Mouse (Mus musculus): ENCODE data around the gene Tnfrsf26.
"Not testable (repeated sequence)": the region's sequence is repeated elsewhere in the genome, so short reads cannot be mapped to it uniquely, and the experiment has no call there.

Tnfrsf26 gene

DNA sequence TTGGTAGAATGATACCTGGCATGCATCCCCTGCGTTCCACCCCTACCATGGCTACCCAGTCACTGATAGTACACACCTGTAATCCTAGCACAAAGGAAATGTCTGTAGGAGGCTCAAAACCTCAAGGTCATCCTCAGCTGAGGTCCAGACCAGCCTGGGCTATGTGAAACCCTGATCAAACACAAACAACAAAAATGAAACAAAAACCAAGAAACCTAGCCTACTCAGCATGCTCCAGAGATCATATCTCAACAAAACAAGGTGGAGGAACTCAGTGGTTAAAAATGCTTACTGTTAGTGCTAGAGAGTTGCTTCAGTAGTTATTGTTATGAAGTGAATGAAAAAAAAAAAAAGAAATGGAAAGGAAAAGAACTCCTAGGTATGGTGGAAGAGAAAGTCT lies at the start of gene Tnfrsf26:
Gene Tnfrsf26 (minus strand): TSS at position 183 of the 400 bp plus-strand sequence.
- DNase-seq, result no peak

DNA sequence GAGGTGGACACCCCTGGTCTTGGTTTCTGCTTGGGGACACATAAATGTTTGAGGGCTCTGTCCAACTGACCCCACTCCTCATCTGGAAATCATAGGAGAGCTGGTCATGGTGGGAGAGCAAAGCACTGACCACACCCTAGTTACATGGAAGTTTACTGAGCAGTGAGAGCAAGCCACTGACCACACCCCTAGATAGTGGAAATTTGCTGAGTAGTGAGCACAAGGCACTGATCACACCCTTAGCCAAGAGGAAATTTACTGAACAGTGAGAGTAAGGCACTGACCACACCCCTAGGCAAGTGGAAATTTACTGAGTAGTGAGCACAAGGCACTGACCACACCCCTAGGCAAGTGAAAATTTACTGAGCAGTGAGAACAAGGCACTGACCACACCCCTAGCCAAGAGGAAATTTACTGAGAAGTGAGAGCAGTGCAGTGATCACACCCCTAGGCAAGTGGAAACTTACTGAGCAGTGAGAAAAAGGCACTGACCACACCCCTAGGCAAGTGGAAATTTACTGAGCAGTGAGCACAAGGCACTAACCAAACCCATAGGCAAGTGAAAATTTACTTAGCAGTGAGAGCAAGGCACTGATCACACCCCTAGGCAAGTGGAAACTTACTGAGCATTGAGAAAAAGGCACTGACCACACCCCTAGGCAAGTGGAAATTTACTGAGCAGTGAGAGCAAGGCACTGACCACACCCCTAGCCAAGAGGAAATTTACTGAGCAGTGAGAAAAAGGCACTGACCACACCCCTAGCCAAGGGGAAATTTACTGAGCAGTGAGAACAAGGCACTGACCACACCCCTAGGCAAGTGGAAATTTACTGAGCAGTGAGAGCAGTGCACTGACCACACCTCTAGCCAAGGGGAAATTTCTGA lies 38.1 kb upstream of the Tnfrsf26 start:
- DNase-seq, result no peak

DNA sequence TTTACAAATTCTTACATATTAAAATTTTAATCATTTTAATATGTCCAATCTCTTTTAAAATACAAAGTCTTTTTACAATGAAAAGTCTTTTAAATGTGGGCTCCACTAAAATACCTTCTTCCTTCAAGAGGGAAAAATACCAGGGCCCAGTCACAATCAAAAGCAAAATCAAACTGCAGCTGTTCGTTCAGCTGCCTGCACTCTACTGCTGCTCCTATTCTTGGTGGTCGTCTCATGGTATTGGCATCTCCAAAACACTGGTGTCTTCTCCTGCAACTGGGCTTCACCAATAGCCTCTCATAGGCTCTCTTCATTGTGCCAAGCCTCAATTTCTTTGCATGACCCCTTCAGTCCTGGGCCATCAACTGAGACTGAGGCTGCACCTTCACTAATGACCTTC lies 34.9 kb upstream of the Tnfrsf26 start:
- DNase-seq, result no peak

DNA sequence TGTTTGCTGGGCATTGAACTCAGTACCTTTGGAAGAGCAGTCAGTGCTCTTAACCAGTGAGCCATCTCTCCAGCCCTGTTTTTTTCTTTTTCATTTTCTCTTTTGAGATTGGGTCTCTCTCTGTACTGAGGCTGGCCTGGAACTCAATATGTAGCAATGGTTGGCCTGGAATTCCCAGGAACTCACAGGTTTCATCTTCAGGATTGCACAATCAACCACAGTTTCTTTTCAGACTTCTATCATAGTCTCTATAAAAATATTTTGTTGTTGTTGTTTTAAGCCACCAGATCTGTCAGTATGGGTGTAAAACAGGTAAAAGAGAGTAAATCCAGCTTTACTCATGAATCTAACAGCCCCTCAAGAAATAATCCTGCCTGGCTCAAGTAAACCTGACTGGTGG lies 32.3 kb upstream of the Tnfrsf26 start:
- no peak for DNase-seq

DNA sequence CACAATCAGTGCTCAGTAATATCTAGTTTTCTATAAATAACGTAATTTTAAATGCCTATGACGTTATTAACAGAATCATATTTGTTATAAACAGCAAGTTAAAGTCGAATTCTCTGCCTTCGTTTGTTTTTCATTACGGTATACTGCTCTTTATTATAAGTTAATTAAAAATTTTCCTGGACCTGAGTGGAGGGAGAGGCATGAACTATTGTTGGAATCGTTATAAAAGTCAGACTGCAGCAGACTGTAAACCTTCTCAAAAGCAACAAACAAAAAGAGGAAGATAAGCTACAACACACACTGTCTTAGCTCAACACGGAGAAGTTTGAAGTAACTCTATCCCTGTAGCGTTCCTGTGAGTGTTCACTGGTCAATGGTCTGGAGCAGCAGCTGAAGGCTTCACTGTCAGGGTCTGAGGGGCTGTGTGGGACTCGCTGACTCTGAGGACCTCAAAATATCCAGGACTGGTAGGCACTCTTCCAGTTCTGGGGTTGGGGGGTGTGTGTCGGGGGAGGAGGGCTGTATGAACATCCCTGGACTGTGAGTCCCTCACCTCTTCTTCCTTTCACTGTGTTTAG lies 21.3 kb upstream of the Tnfrsf26 start:
- not testable (repeated sequence) for DNase-seq

DNA sequence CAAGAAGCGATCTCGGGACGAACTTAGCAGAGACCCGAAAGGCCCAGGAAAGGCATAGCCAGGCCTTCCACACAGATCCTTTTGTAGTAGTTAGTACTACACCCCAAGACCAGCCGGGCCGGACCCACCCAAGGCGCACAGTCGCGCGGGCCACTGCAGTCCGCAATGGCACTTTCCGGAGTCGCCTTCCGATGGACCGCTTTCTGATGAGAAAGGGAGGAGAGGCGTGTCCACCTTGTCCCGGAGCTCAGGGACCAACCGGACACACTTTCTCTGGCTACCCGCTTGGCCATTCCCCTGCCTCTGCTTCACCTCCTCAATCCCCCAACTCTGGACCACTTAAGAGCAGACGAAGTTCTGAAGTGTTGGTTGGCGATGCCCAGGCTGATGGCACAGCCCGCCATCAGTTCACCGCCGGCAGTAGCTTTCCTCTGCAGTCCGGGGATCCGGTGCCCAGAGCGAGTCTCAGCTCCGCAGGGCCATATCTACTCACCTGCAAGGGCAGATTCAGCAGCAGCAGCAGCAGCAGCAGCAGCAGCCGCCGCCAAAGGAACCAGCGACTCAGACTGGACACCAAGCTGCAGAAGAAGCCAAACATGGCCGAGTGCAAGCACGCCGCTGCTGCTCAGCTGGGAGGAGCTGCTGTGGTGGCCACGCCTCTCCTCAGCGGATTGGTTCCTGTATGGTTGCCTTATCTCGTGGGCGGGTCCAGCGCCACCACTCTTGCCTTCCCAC lies 20.7 kb upstream of the Tnfrsf26 start, which contains the start of gene Tnfrsf22:
Gene Tnfrsf22 (minus strand): TSS at position 628 of the 735 bp plus-strand sequence.
- DNase-seq, result peak; percentile 74 to 81

DNA sequence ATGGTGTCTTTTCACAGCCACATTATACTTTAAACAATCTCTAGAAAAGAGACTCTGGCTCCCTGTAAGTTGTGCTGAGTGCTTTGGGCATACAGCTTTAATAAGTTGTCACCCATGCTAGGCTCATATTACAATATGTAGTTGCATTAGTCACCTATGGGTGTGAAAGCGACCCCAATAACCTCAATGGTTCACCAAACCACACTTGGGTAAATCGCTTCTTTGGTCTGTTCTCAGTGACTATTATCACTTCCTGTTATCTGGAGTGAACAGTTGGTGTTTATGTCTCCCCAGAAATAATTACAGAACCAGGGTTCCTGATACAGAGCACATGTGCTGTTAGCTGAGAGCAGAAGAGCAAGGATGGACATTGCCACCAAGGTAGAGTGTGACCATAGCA lies 15.4 kb upstream of the Tnfrsf26 start:
- not testable (repeated sequence) for DNase-seq

DNA sequence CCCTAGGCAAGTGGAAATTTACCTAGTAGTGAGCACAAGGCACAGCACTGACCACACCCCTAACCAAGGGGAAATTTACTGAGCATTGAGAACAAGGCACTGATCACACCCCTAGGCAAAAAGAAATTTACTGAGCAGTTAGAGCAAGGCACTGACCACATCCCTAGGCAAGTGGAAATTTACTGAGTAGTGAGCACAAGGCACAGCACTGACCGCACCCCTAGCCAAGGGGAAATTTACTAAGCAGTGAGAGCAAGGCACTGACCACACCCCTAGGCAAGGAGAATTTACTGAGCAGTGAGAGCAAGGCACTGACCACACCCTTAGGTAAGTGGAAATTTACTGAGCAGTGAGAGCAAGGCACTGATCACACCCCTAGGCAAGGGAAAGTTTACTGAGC lies 8.2 kb upstream of the Tnfrsf26 start:
- DNase-seq, result no peak

DNA sequence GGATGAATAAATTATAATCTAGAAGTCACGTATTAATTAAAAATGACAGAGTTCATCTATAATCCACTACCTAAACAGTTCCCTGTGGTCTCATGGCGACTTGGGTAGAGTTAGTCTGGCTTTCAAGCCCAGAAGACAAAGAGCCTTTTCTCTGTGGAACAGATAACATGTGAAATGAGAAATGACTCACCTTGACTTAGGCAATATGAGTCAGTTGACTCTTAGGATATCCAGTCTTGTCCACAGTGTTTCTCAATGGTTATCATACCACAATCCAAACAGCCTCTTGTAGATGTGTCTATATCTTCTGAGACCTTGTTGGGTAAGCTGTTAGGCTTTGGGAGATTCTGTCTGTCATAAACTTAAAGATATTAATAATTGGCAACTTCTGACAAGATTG lies 3.0 kb upstream of the Tnfrsf26 start:
- no peak for DNase-seq

DNA sequence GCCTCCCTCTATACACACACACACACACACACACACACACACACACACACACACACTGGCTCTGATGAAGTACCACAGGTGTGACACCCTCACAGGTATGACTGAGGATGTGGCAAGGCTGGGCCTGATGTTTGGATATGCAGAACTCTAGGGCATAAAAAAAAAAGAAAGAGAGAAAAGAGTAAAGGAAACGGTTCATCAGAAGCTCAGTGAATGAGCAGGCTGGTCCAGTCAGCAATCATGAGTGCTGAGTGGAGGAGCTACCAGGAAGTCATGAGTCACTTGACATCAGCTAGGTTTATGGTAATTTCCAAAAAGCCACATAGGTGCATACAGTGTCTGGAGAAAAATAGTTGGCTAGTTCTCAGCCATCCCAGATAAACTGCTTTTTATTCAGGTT lies 979 bp upstream of the Tnfrsf26 start:
- no peak for DNase-seq

DNA sequence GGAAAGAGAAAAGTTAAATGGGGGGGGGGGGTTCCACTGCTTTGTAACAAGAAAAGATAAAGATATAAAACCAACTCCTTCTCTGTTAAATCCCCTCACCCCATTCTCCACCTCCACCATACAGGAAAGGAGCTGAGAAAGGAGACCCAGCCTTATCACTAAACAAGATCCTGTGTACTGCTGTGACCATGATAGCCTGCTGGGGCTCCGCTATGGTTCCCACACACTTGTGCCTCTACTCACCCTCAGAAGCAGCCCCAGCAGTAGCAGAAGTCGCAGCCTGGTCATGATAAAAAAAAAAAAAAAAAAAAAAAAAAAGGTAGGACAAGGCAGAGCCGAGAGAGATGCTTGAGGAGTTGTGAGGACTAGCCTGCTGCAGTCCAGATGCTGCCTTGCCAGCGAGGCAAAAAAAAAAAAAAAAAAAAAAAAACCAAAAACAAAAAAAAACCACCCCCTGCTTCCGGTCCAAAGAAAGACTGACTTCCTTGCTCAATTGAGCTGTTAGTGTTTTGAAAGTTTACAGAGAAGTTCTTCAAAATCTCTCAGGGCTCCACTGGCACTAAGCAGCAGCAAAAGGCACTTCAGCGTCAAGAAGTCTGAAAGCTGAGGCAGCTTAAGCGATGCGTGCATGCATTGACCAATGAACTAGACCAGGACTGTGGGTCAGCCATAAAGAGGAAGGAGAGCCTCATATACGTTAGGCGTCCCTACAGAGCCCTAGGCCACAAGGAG lies 801 bp downstream of the Tnfrsf26 start:
- DNase-seq, result no peak

DNA sequence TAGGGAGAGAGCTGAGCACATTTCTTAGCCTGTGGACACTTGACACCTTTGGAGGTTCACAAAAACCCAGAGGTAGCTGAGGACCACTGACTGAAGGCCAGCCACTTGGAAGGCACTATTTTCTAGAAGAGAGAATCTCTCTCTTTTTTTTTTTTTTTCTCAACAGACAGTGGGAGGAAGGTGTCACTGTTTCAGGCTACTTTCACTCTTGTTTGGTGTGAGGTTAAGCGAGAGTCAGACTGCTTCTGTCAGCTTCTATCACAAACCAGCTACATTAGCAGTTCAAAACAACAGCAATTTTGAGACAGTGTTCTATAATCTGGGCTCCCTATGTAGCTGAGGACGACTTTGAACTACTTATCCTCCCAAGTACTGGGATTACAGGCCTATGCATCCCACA lies 2.3 kb downstream of the Tnfrsf26 start:
- no peak for DNase-seq

DNA sequence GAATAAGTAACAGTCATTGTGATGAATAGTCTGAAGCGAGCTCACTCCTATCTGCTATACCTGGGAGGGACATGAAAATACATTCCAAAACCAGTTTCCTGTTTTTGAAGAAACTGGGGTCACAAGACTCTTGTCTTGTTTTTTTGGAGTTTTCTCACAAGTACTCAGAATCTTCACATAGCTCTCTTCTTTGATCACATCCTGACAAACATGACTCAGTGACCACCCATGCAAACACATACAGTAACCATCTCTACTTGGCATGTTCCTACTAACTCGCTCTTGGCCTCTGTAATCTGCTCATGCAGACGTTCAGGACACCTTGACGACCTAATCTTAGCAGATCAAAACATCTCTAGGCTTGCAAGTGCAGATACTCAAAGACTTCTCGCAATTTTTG lies 3.4 kb downstream of the Tnfrsf26 start:
- DNase-seq, result no peak

DNA sequence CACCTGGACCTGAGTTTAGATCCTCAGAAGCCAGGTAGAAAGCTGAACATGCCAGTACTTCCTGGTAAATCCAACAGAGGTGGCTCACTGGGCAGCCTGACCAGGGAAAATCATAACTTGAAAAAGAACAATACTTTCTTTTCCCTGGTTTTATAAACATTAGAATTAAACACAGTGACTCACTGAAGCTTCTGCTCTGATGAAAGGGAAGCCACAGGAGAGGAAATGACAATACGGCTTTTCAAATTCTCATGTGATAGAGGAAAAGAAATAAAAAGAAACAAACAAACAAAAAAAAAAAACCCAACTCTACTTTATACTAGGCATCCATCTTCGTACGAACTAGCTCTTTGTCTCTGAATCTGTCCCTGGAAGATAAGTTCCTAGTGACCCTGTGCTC lies 4.0 kb downstream of the Tnfrsf26 start:
- DNase-seq, result no peak

DNA sequence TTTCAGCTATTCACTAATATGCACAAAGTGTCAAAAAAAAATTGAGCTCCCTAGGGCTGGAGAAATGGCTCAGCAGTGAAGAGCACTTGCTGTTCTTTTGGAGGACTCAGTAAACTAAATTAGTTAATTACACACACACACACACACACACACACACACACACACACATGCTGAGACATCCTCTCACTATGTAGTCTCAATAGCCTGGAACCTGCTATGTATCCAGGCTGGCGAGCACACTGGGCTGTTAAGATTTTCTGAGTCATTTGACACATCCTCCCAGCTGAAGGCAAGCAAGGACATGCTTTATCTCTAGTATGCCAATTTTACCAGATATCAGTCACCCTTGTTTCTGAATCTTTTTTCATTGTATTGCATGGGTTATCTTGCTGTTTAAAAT lies 7.6 kb downstream of the Tnfrsf26 start:
- DNase-seq, result no peak

DNA sequence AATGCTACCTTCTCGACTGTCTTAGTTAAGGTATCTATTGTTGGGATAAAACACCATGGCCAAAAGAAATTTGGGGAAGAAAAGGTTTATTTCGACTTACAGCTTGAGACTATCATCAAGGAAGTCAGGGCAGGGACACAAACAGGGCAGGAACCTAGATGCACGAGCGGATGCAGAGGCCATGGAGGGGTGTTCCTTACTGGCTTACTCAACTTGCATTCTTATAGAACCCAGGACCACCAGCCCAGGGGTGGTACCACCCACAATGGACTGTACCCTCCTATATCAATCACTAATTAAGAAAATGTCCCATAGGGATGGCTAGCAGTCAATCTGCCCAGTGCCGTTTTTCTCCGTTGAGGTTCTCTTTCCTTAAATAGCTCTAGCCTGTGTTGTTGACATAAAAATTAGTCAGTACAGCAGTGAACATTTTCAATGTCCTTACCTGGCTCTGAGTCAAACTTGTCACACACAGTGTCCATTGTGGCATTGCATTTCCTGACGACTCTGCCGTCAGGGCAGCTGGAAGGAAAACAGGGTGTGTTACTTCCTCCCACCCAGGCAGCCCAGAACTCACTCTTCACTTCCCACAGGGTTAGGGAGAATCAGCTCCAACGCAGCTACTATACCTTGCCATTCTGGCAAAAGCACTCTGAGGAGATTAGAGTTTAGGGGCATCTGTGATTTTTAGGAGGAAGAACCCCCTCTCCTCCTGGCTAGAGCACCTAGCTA lies 14.0 kb downstream of the Tnfrsf26 start:
- DNase-seq, result peak; percentile 28 to 55

DNA sequence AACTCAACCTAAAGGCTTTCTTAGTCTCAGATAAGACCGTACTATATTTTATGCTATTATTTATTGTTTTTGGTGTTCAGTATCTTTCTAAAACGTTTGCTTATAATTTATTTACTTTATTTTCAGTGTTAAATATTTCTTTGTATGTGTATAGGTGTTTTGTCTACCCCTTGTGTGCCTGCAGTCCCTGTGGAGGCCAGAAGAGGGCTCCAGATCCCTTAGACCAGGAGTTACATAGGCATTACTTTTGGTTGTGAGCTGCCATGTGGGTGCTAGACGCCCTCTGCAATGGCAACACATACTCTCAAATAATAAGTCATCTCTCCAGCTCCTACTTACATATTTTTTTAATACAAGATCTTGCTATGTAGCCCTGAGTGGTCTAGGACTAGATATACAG lies 16.3 kb downstream of the Tnfrsf26 start:
- no peak for DNase-seq

DNA sequence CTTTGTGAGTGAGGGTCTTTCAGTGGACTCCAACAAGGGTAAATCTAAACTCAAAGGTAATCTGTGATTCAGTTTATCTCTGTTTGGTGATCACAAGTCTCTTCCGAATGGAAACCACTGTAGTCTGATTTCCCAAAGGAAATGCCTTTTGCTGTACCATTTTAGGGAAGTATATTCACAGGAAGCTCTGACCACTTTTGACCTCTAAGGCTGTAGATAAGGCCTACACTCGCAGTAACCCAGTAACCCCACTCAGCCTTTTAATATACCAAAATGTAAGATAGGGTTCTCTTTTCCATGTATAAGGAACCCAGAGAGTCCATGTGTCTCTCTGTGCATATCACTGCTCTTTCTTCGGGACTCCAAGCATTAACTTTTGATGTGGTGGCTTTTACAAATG lies 23.2 kb downstream of the Tnfrsf26 start:
- no peak for DNase-seq

DNA sequence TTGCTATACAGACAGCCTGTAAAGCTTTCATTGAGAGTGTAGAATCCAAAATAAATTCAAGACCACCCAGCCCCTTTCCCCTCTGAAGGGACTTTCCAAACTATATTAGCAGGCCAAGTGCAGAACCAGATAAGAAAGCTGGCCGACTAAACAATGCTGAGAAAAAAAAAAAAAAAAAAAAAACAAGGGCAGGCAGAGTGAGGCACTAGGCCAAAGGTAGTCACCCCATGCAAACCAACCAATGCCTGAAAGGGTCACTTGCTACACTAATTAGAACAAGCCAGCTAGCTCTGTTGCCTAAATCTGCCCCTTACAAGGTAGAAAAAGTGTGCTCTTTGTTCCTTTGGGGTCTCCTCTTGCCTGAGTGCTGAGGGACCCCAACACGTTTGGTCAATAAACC lies 23.6 kb downstream of the Tnfrsf26 start:
- no peak for DNase-seq

DNA sequence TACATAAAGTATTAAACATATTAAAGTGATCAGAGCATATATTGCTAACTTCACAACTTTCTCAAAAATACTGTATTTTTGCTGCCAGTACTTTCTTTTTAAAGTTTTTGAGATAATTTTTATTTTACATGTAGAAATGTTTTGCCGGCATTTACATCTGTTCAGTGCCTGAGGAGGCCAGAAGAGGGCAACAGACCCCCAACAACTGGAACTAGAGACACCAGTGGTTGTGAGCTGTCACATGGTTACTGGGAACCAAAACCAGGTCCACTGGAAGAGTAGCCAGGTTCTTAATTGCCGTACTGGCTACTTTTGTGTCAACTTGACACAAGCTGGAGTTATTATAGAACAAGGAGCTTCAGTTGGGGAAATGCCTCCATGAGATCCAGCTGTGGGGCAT lies 26.8 kb downstream of the Tnfrsf26 start:
- no peak for DNase-seq

DNA sequence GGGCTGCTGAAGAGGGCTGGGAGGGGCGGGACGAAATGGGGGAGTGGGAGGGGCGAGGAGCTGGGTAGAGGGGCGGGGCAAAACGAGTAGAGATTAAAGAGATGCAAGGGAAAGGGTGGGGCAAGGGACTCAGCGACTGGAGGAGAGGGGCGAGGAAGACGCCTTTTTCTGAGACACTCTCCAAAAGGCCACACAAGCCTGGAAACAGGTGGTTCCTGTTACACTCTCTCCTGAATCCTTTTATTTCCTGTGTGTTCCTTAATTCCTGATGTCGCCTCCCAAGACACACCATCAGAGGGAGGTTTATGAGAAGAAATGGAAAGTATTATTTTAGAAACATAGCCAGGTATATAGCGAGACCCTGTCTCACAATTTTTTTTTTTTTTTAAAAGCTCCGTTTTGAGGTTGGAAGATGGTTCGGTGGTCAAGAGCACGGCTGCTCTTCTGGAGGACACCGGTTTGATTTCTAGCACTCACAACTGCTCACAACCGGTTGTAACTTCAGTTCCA lies 28.2 kb downstream of the Tnfrsf26 start:
- no peak for DNase-seq

Measured in kidney, adult 8-10 months (tissue).